Mouse (Mus musculus) forebrain, embryonic 15.5 days (tissue): ENCODE results near the gene Rer1. TPM values are rescaled to one million over a fixed set of nuclear protein-coding genes. Genes with fewer than 3 reads are reported as not detected.
"Not testable (repeated sequence)": the region's sequence is repeated elsewhere in the genome, so short reads cannot be mapped to it uniquely, and the experiment has no call there.

Experiments
- ATAC-seq: fragments of 200-750 bp; cut with Nextera tagmentation; replicated peaks from 2 replicates; pipeline ENCODE4 v1.8.0; 2017; ENCODE audit warnings: mild to moderate bottlenecking, moderate TSS enrichment, moderate library complexity
- H3K27ac ChIP-seq: fragments of 300-500 bp; sonication (generic); replicated peaks from 2 replicates; pipeline ENCODE4 v1.5.1; 2015; ENCODE audit warnings: mild to moderate bottlenecking, inconsistent platforms
- H3K27me3 ChIP-seq: fragments of 300-500 bp; sonication (generic); 2 replicates; pipeline ENCODE4 v1.6.1; 2015; ENCODE audit warnings: inconsistent platforms
- H3K36me3 ChIP-seq: fragments of 300-500 bp; sonication (generic); 2 replicates; pipeline ENCODE4 v1.6.1; 2015; ENCODE audit warnings: mild to moderate bottlenecking, inconsistent platforms
- H3K4me1 ChIP-seq: fragments of 300-500 bp; sonication (generic); 2 replicates; pipeline ENCODE4 v1.6.1; 2015; ENCODE audit warnings: inconsistent platforms
- H3K4me2 ChIP-seq: fragments of 300-500 bp; sonication (generic); replicated peaks from 2 replicates; pipeline ENCODE4 v1.6.1; 2015; ENCODE audit warnings: mild to moderate bottlenecking, inconsistent platforms
- H3K4me3 ChIP-seq: fragments of 300-500 bp; sonication (generic); 2 replicates; pipeline ENCODE4 v1.5.1; 2015; ENCODE audit warnings: mild to moderate bottlenecking, inconsistent platforms
- H3K9ac ChIP-seq: fragments of 300-500 bp; sonication (generic); replicated peaks from 2 replicates; pipeline ENCODE4 v1.6.1; 2015; ENCODE audit warnings: mild to moderate bottlenecking, inconsistent platforms
- H3K9me3 ChIP-seq: fragments of 300-500 bp; sonication (generic); 2 replicates; pipeline ENCODE4 v1.6.1; 2016; ENCODE audit warnings: inconsistent platforms
- WGBS: fragments of 180-500 bp; shearing (Covaris S2); methylation state at CpG from one replicate; pipeline ENCODE4 v1.1.7; 2015; ENCODE audit warnings: mixed read lengths; 5-methylcytosine and 5-hydroxymethylcytosine counted together
- polyA plus RNA-seq: library from polyadenylated mRNA; unstranded; fragments of >200 nt; fragmentation: Nextera tagmentation; extraction: Ambion mirVana; gene quantifications from 2 replicates; pipeline ENCODE4 v1.2.1, GENCODE M21; 2015

The Rer1 gene
- polyA plus RNA-seq, 1 experiment from 2014 or later = 127 TPM

- Histone ChIP-seq H3K4me1 (peaks cover 25% of the 10 kb centered on the region), H3K9me3 (no peaks in the 10 kb centered on the region), H3K36me3 (peaks cover 27% of the 10 kb centered on the region), H3K27me3 (no peaks in the 10 kb centered on the region), H3K27ac (no peak overlapping the region), H3K4me2 (no peak overlapping the region), H3K4me3 (no peak overlapping the region), H3K9ac (no peak overlapping the region)
- 89% methylated on average over 7 of the region's 7 CpGs for WGBS
- ATAC-seq = no peak
These were observed 1.8 kb downstream of the Rer1 start for GRCm38 (mm10) chr4:155084351-155084750.

- H3K4me1 ChIP-seq = peaks cover 25% of the 10 kb centered on the region
- no peak overlapping the region for H3K4me3 ChIP-seq
- no peaks in the 10 kb centered on the region for H3K27me3 ChIP-seq
- no peak overlapping the region for H3K4me2 ChIP-seq
- H3K9ac ChIP-seq = no peak overlapping the region
- no peak for ATAC-seq
- no peaks in the 10 kb centered on the region for H3K9me3 ChIP-seq
- no peak overlapping the region for H3K27ac ChIP-seq
- H3K36me3 ChIP-seq = peaks cover 32% of the 10 kb centered on the region
- WGBS = 89% methylated on average over 4 of the region's 4 CpGs
These were observed 2.6 kb downstream of the Rer1 start for GRCm38 (mm10) chr4:155083553-155083952.

GRCm38 (mm10) chr4:155079666-155080065 lies 6.5 kb downstream of the Rer1 start:
- no peaks in the 10 kb centered on the region for H3K27me3 ChIP-seq
- H3K9me3 ChIP-seq = no peaks in the 10 kb centered on the region
- no peak overlapping the region for H3K27ac ChIP-seq
- no peak overlapping the region for H3K4me3 ChIP-seq
- WGBS = 91% methylated on average over 6 of the region's 6 CpGs
- H3K9ac ChIP-seq = no peak overlapping the region
- peaks cover 6% of the 10 kb centered on the region for H3K4me1 ChIP-seq
- H3K36me3 ChIP-seq = peaks cover 62% of the 10 kb centered on the region
- no peak overlapping the region for H3K4me2 ChIP-seq
- ATAC-seq = no peak

- H3K27ac ChIP-seq, H3K27me3 ChIP-seq, H3K9me3 ChIP-seq, H3K4me3 ChIP-seq, H3K9ac ChIP-seq, H3K4me2 ChIP-seq, ATAC-seq, H3K4me1 ChIP-seq: not testable (repeated sequence)
- peaks cover 69% of the 10 kb centered on the region for H3K36me3 ChIP-seq
- WGBS = 92% methylated on average over 10 of the region's 10 CpGs
These were observed 7.4 kb downstream of the Rer1 start for GRCm38 (mm10) chr4:155078808-155079207.

GRCm38 (mm10) chr4:155076677-155077076 lies 9.5 kb downstream of the Rer1 start:
- H3K4me3 ChIP-seq = no peak overlapping the region
- no peak overlapping the region for H3K27ac ChIP-seq
- no peak overlapping the region for H3K4me2 ChIP-seq
- H3K27me3 ChIP-seq = no peaks in the 10 kb centered on the region
- H3K4me1 ChIP-seq = no peaks in the 10 kb centered on the region
- H3K9ac ChIP-seq = no peak overlapping the region
- H3K9me3 ChIP-seq = no peaks in the 10 kb centered on the region
- 84% methylated on average over 9 of the region's 9 CpGs for WGBS
- H3K36me3 ChIP-seq = peaks cover 82% of the 10 kb centered on the region
- ATAC-seq = no peak

- Histone ChIP-seq H3K9ac (no peak overlapping the region), H3K4me3 (no peak overlapping the region), H3K4me1 (no peaks in the 10 kb centered on the region), H3K27ac (no peak overlapping the region), H3K36me3 (peaks cover 84% of the 10 kb centered on the region), H3K9me3 (no peaks in the 10 kb centered on the region), H3K4me2 (no peak overlapping the region), H3K27me3 (no peaks in the 10 kb centered on the region)
- ATAC-seq = no peak
- 89% methylated on average over 2 of the region's 2 CpGs for WGBS
These were observed 10.4 kb downstream of the Rer1 start for GRCm38 (mm10) chr4:155075813-155076212.

- Histone ChIP-seq H3K9ac (no peak overlapping the region), H3K36me3 (peaks cover 85% of the 10 kb centered on the region), H3K4me1 (no peaks in the 10 kb centered on the region), H3K27ac (no peak overlapping the region), H3K27me3 (no peaks in the 10 kb centered on the region), H3K9me3 (no peaks in the 10 kb centered on the region), H3K4me3 (no peak overlapping the region), H3K4me2 (no peak overlapping the region)
- 88% methylated on average over 9 of the region's 9 CpGs for WGBS
- ATAC-seq = no peak
These were observed 11.0 kb downstream of the Rer1 start for GRCm38 (mm10) chr4:155075137-155075536.

GRCm38 (mm10) chr4:155074418-155074817 lies 11.8 kb downstream of the Rer1 start:
- Histone ChIP-seq H3K4me1 (no peaks in the 10 kb centered on the region), H3K4me3 (no peak overlapping the region), H3K27ac (no peak overlapping the region), H3K4me2 (no peak overlapping the region), H3K27me3 (no peaks in the 10 kb centered on the region), H3K36me3 (peaks cover 84% of the 10 kb centered on the region), H3K9me3 (no peaks in the 10 kb centered on the region), H3K9ac (no peak overlapping the region)
- ATAC-seq = no peak
- WGBS = 87% methylated on average over 9 of the region's 9 CpGs

GRCm38 (mm10) chr4:155070921-155071320 lies 15.3 kb downstream of the Rer1 start:
- no peak overlapping the region for H3K27ac ChIP-seq
- ATAC-seq = no peak
- no peak overlapping the region for H3K9ac ChIP-seq
- no peaks in the 10 kb centered on the region for H3K27me3 ChIP-seq
- peaks cover 19% of the 10 kb centered on the region for H3K4me1 ChIP-seq
- H3K9me3 ChIP-seq = no peaks in the 10 kb centered on the region
- H3K36me3 ChIP-seq = peaks cover 71% of the 10 kb centered on the region
- WGBS = 92% methylated on average over 5 of the region's 5 CpGs
- no peak overlapping the region for H3K4me2 ChIP-seq
- H3K4me3 ChIP-seq = no peak overlapping the region

- Histone ChIP-seq H3K9me3 (no peaks in the 10 kb centered on the region), H3K4me2 (no peak overlapping the region), H3K4me1 (peaks cover 19% of the 10 kb centered on the region), H3K27ac (no peak overlapping the region), H3K4me3 (no peak overlapping the region), H3K36me3 (peaks cover 63% of the 10 kb centered on the region), H3K27me3 (no peaks in the 10 kb centered on the region), H3K9ac (no peak overlapping the region)
- 95% methylated on average over 13 of the region's 13 CpGs for WGBS
- no peak for ATAC-seq
These were observed 16.0 kb downstream of the Rer1 start for GRCm38 (mm10) chr4:155070199-155070598.

- no peak for ATAC-seq
- Histone ChIP-seq H3K9me3 (no peaks in the 10 kb centered on the region), H3K27ac (no peak overlapping the region), H3K27me3 (no peaks in the 10 kb centered on the region), H3K36me3 (peaks cover 54% of the 10 kb centered on the region), H3K9ac (no peak overlapping the region), H3K4me2 (no peak overlapping the region), H3K4me1 (peaks cover 19% of the 10 kb centered on the region), H3K4me3 (no peak overlapping the region)
- WGBS = 90% methylated on average over 6 of the region's 6 CpGs
These were observed 17.0 kb downstream of the Rer1 start for GRCm38 (mm10) chr4:155069191-155069590.

GRCm38 (mm10) chr4:155068357-155068972 lies 17.7 kb downstream of the Rer1 start:
- Histone ChIP-seq H3K9ac (no peak overlapping the region), H3K9me3 (no peaks in the 10 kb centered on the region), H3K4me3 (no peak overlapping the region; the same call in 1 of the 2 replicates), H3K4me1 (peaks cover 19% of the 10 kb centered on the region), H3K4me2 (no peak overlapping the region), H3K36me3 (peaks cover 48% of the 10 kb centered on the region), H3K27me3 (no peaks in the 10 kb centered on the region), H3K27ac (no peak overlapping the region)
- WGBS = 89% methylated on average over 20 of the region's 20 CpGs
- ATAC-seq = no peak
